Mouse (Mus musculus) thymus, adult 2 months (tissue): ENCODE measurements around the gene Ndufaf3. TPM values are rescaled to one million over a fixed set of nuclear protein-coding genes. Genes with fewer than 3 reads are reported as not detected.

Source experiments
- DNase-seq: peaks from one replicate; pipeline ENCODE4 v3.0.0; 2021
- H3K27ac ChIP-seq: fragments of 200-500 bp; 2 replicates; pipeline ENCODE4 v1.5.1; 2012; ENCODE audit warnings: low read length, control low read depth; ENCODE audit not compliant: control insufficient read depth, insufficient read depth
- H3K27me3 ChIP-seq: fragments of 200-500 bp; 2 replicates; pipeline ENCODE4 v1.6.1; 2012; ENCODE audit warnings: mild to moderate bottlenecking, low read length, moderate library complexity, mixed read lengths; ENCODE audit not compliant: control insufficient read depth, insufficient read depth
- H3K36me3 ChIP-seq: fragments of 200-500 bp; 2 replicates; pipeline ENCODE4 v1.6.1; 2012; ENCODE audit warnings: mild to moderate bottlenecking, low read length, moderate library complexity; ENCODE audit not compliant: control insufficient read depth, insufficient read depth
- H3K4me1 ChIP-seq: fragments of 200-500 bp; replicated peaks from 2 replicates; pipeline ENCODE4 v1.6.1; 2012; ENCODE audit warnings: low read length; ENCODE audit not compliant: control insufficient read depth, insufficient read depth
- H3K4me3 ChIP-seq: fragments of 200-500 bp; 2 replicates; pipeline ENCODE4 v1.5.1; 2012; ENCODE audit warnings: mild to moderate bottlenecking, low read length, control low read depth, moderate library complexity; ENCODE audit not compliant: control insufficient read depth, insufficient read depth
- CTCF ChIP-seq: fragments of 200-500 bp; IDR thresholded peaks from 2 replicates; pipeline ENCODE4 v1.5.1; 2012; ENCODE audit warnings: mild to moderate bottlenecking, control low read depth, low read length, moderate library complexity, borderline replicate concordance; ENCODE audit not compliant: control insufficient read depth, poor library complexity, insufficient read depth; ENCODE audit errors: extremely low read depth
- POLR2A ChIP-seq: fragments of 200-500 bp; IDR thresholded peaks from 2 replicates; pipeline ENCODE4 v1.6.1; 2012; ENCODE audit warnings: mild to moderate bottlenecking, low read length, control low read depth, moderate library complexity; ENCODE audit not compliant: control insufficient read depth, poor library complexity, insufficient read depth; ENCODE audit errors: extremely low read depth
- WGBS: fragments of 180-500 bp; shearing (Covaris S2); methylation state at CpG from one replicate; pipeline ENCODE4 v1.1.7; 2018; 5-methylcytosine and 5-hydroxymethylcytosine counted together
- polyA plus RNA-seq: library from polyadenylated mRNA; depleted of rRNA; stranded (reverse); fragments of >200 nt; gene quantifications from 2 replicates; pipeline ENCODE4 v1.2.3, GENCODE M21; 2012; rRNA removed

Gene Ndufaf3
- polyA plus RNA-seq, 1 experiment, result 74.2 TPM

- H3K27ac ChIP-seq, result no peak overlapping the region
- peaks cover 5% of the 10 kb centered on the region for H3K36me3 ChIP-seq
- DNase-seq, result no peak
- no peak overlapping the region for H3K4me3 ChIP-seq
- no peaks in the 10 kb centered on the region for H3K4me1 ChIP-seq
- no peaks in the 10 kb centered on the region for H3K27me3 ChIP-seq
- no peak for TF ChIP-seq POLR2A
- TF ChIP-seq CTCF, result no peak
- WGBS, result 97% methylated on average over 4 of the region's 4 CpGs
Measured at GRCm38 (mm10) chr9:108523341-108523740, 43.9 kb downstream of the Ndufaf3 start.

GRCm38 (mm10) chr9:108521604-108522003, 45.6 kb downstream of the Ndufaf3 start:
- no peak for DNase-seq
- 78% methylated on average over 2 of the region's 2 CpGs for WGBS
- Histone ChIP-seq H3K4me1 (no peaks in the 10 kb centered on the region), H3K27ac (no peak overlapping the region), H3K4me3 (no peak overlapping the region), H3K27me3 (no peaks in the 10 kb centered on the region), H3K36me3 (no peaks in the 10 kb centered on the region; the same call in 1 of the 2 replicates)
- TF ChIP-seq POLR2A (no peak), CTCF (no peak)

- Histone ChIP-seq H3K36me3 (peaks cover 22% of the 10 kb centered on the region; the same call in 1 of the 2 replicates), H3K4me1 (peaks cover 5% of the 10 kb centered on the region; the same call in 1 of the 2 replicates), H3K27me3 (no peaks in the 10 kb centered on the region), H3K4me3 (peak overlapping the region; percentile 76), H3K27ac (peak overlapping the region; percentile 75)
- DNase-seq, result no peak
- under 1% methylated on average over 13 of the region's 13 CpGs for WGBS
- TF ChIP-seq CTCF, result no peak
Measured at GRCm38 (mm10) chr9:108517931-108518332, 49.3 kb downstream of the Ndufaf3 start.

- TF ChIP-seq CTCF, result no peak
- TF ChIP-seq POLR2A, result no peak
- peaks cover 5% of the 10 kb centered on the region; the same call in 1 of the 2 replicates for H3K4me1 ChIP-seq
- peak overlapping the region; percentile 76 for H3K4me3 ChIP-seq
- no peaks in the 10 kb centered on the region for H3K27me3 ChIP-seq
- H3K36me3 ChIP-seq, result peaks cover 27% of the 10 kb centered on the region; the same call in 1 of the 2 replicates
- DNase-seq, result peak; percentile 89
- peak overlapping the region; percentile 75 for H3K27ac ChIP-seq
- WGBS, result under 1% methylated on average over 86 of the region's 95 CpGs
Measured at GRCm38 (mm10) chr9:108517253-108517930, 49.8 kb downstream of the Ndufaf3 start.

- H3K4me3 ChIP-seq, result peak within 1 kb of the TSS; percentile 76
- H3K27ac ChIP-seq, result peak within 1 kb of the TSS; percentile 75
- H3K4me1 ChIP-seq, result peaks cover 5% of the 10 kb centered on the region; the same call in 1 of the 2 replicates
- peak; percentile 83 for TF ChIP-seq POLR2A
- peak; percentile 52; the same call in 1 of the 2 replicates for TF ChIP-seq CTCF
- no peaks in the 10 kb centered on the region for H3K27me3 ChIP-seq
- DNase-seq, result peak; percentile 96
- peaks cover 35% of the 10 kb centered on the region; the same call in 1 of the 2 replicates for H3K36me3 ChIP-seq
- WGBS, result 2% methylated on average over 55 of the region's 55 CpGs
Measured at GRCm38 (mm10) chr9:108516380-108517251, 50.6 kb downstream of the Ndufaf3 start, which contains the start of gene Qrich1. Gene Qrich1, plus strand, starts transcription at chr9:108516806.

Other genes starting within 250 kb of the Ndufaf3 start
- gene Gpx1, start 228.5 kb downstream of the Ndufaf3 start, polyA plus RNA-seq, result 800 and 899 TPM in 2 replicates
- 100 and 104 TPM in 2 replicates for gene Usp4, start 219.6 kb downstream of the Ndufaf3 start, polyA plus RNA-seq
- 0.70 and 1.9 TPM in 2 replicates for gene 1700102P08Rik, start 174.6 kb downstream of the Ndufaf3 start, polyA plus RNA-seq
- gene Ccdc36, start 138.9 kb downstream of the Ndufaf3 start, polyA plus RNA-seq, result 0.09 and 0.12 TPM in 2 replicates
- gene BC048562, start 131.0 kb downstream of the Ndufaf3 start, polyA plus RNA-seq, result not detected in 2 replicates
- 39.6 and 40.2 TPM in 2 replicates for gene Ccdc71, start 106.9 kb downstream of the Ndufaf3 start, polyA plus RNA-seq
- gene Klhdc8b, start 105.9 kb downstream of the Ndufaf3 start, polyA plus RNA-seq, result 16.9 and 21.0 TPM in 2 replicates
- 16.1 and 33.7 TPM in 2 replicates for gene Lamb2, start 87.7 kb downstream of the Ndufaf3 start, polyA plus RNA-seq
- 318 and 335 TPM in 2 replicates for gene Usp19, start 76.8 kb downstream of the Ndufaf3 start, polyA plus RNA-seq
- 376 and 382 TPM in 2 replicates for gene Qars, start 59.7 kb downstream of the Ndufaf3 start, polyA plus RNA-seq
- 200 and 225 TPM in 2 replicates for gene Qrich1, start 50.6 kb downstream of the Ndufaf3 start, polyA plus RNA-seq
- gene Impdh2, start 7.1 kb downstream of the Ndufaf3 start, polyA plus RNA-seq, result 160 and 200 TPM in 2 replicates
- gene Dalrd3, start 2.5 kb upstream of the Ndufaf3 start, polyA plus RNA-seq, result 418 and 504 TPM in 2 replicates
- 106 and 112 TPM in 2 replicates for gene Wdr6, start 11.3 kb upstream of the Ndufaf3 start, polyA plus RNA-seq
- 6.6 and 10.5 TPM in 2 replicates for gene P4htm, start 30.2 kb upstream of the Ndufaf3 start, polyA plus RNA-seq
- 56.0 and 63.0 TPM in 2 replicates for gene Arih2, start 82.0 kb upstream of the Ndufaf3 start, polyA plus RNA-seq
- gene Slc25a20, start 94.7 kb upstream of the Ndufaf3 start, polyA plus RNA-seq, result 19.8 and 24.7 TPM in 2 replicates
- gene Prkar2a, start 121.9 kb upstream of the Ndufaf3 start, polyA plus RNA-seq, result 5.7 and 5.8 TPM in 2 replicates
- 148 and 163 TPM in 2 replicates for gene Ip6k2, start 216.4 kb upstream of the Ndufaf3 start, polyA plus RNA-seq
- gene Nckipsd, start 240.9 kb upstream of the Ndufaf3 start, polyA plus RNA-seq, result 24.4 and 30.0 TPM in 2 replicates